Mouse (Mus musculus): ENCODE results near the gene Dhx34.
A peak's percentile ranks its signal among the peaks of the same experiment; 100 is the strongest.

- TF ChIP-seq CTCF (IDR thresholded peaks at IDR 0.05; ENCODE audit: control insufficient read depth, insufficient read depth, insufficient read length), result no peak
- TF ChIP-seq CEBPB (IDR thresholded peaks at IDR 0.05; ENCODE audit: low read depth), result no peak
- TF ChIP-seq MYOD1 (IDR thresholded peaks at IDR 0.05; ENCODE audit: control insufficient read depth, insufficient read length, low read depth), result peak; percentile 32
- TF ChIP-seq MAX (IDR thresholded peaks at IDR 0.05), result no peak
- no peak for TF ChIP-seq FOSL1 (IDR thresholded peaks at IDR 0.05; ENCODE audit: insufficient read depth, low read length, poor library complexity, severe bottlenecking)
- TF ChIP-seq MYOG (IDR thresholded peaks at IDR 0.05; ENCODE audit: control insufficient read depth, extremely low read depth, insufficient read length), result no peak
Observed at GRCm38 (mm10) chr7:16204791-16205190, 17.0 kb downstream of the Dhx34 start.
